Mouse (Mus musculus): ENCODE data around the gene Dapk2. TPM values are rescaled to one million over a fixed set of nuclear protein-coding genes. Genes with fewer than 3 reads are reported as not detected.

The Dapk2 gene
- polyA plus RNA-seq, 2 experiments, result 11.7 to 25.2 TPM

GRCm38 (mm10) chr9:66184572-66184971 lies 26.5 kb downstream of the Dapk2 start:
- Histone ChIP-seq H3K27me3 (ENCODE audit: control insufficient read depth, insufficient read depth, low read length) (no peaks in the 10 kb centered on the region), H3K4me3 (ENCODE audit: insufficient read depth in 1 of 2, low read depth in 2 of 2, low read length in 2 of 2) (no peak overlapping the region), H3K9ac (replicated peaks) (no peak overlapping the region), H3K4me2 (ENCODE audit: low read depth) (no peak overlapping the region), H3K36me3 (replicated peaks; ENCODE audit: control insufficient read depth, insufficient read depth, low read depth) (no peaks in the 10 kb centered on the region), H3K27ac (peak overlapping the region; percentile 98), H3K4me1 (replicated peaks; ENCODE audit: control insufficient read depth in 2 of 2, insufficient read depth in 2 of 2, low read length in 1 of 2) (peaks cover 76 to 77% of the 10 kb centered on the region in 2 experiments), H3K9me3 (ENCODE audit: control insufficient read depth, low read length) (no peaks in the 10 kb centered on the region)
- TF ChIP-seq EP300 (IDR thresholded peaks at IDR 0.05; ENCODE audit: low read depth), result no peak
- TF ChIP-seq CTCF (IDR thresholded peaks at IDR 0.05; ENCODE audit: low read depth), result no peak
- no peak for ATAC-seq (ENCODE audit: insufficient read depth)
- no peak for DNase-seq (ENCODE audit: low read depth in 3 of 3, low spot score in 3 of 3)
- 82% methylated on average over 5 of the region's 5 CpGs for WGBS (ENCODE audit: insufficient replicate concordance)

DNA sequence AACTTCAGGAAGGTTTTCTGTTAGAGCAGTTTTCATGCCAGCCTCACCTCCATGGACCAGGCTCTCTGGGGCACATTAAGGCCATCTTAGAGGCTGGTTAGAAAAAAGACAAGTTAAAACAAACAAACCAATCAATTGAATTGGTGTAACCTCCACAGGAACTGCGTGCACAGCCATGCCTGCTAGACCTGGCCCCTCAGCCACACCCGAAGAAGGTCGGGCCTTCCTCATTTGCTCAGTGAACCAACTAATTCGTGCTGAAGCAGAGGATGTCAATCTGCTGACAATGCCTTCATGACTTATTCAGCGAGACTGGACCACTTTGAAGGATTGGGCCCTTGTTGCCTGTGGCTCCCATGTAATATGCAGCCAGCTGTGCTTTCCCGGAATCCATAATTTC lies 28.4 kb downstream of the Dapk2 start:
- WGBS (ENCODE audit: insufficient replicate concordance), result 17% methylated on average over 6 of the region's 6 CpGs
- peaks cover 57 to 58% of the 10 kb centered on the region in 2 experiments for H3K4me1 ChIP-seq (replicated peaks; ENCODE audit: control insufficient read depth in 2 of 2, insufficient read depth in 2 of 2, low read length in 1 of 2)
- H3K4me3 ChIP-seq (ENCODE audit: insufficient read depth in 1 of 2, low read depth in 2 of 2, low read length in 2 of 2), result no peak overlapping the region
- no peak for ATAC-seq (ENCODE audit: insufficient read depth)
- DNase-seq (ENCODE audit: low read depth in 3 of 3, low spot score in 3 of 3), result peak in 1 of 3 experiments; percentile 39
- peak overlapping the region; percentile 49 for H3K4me2 ChIP-seq (ENCODE audit: low read depth)
- peak overlapping the region; percentile 52 for H3K9ac ChIP-seq (replicated peaks)
- no peaks in the 10 kb centered on the region for H3K36me3 ChIP-seq (replicated peaks; ENCODE audit: control insufficient read depth, insufficient read depth, low read depth)
- no peaks in the 10 kb centered on the region for H3K27me3 ChIP-seq (ENCODE audit: control insufficient read depth, insufficient read depth, low read length)
- H3K9me3 ChIP-seq (ENCODE audit: control insufficient read depth, low read length), result no peaks in the 10 kb centered on the region
- H3K27ac ChIP-seq, result peak overlapping the region; percentile 73
- TF ChIP-seq CTCF (IDR thresholded peaks at IDR 0.05; ENCODE audit: low read depth) (no peak), EP300 (IDR thresholded peaks at IDR 0.05; ENCODE audit: low read depth) (no peak)

- ATAC-seq (ENCODE audit: insufficient read depth) (no peak), DNase-seq (ENCODE audit: low read depth in 3 of 3, low spot score in 3 of 3) (no peak)
- Histone ChIP-seq H3K9ac (replicated peaks) (no peak overlapping the region), H3K4me1 (replicated peaks; ENCODE audit: control insufficient read depth in 2 of 2, insufficient read depth in 2 of 2, low read length in 1 of 2) (peaks cover 49 to 51% of the 10 kb centered on the region in 2 experiments), H3K27ac (no peak overlapping the region), H3K4me2 (ENCODE audit: low read depth) (no peak overlapping the region), H3K27me3 (ENCODE audit: control insufficient read depth, insufficient read depth, low read length) (no peaks in the 10 kb centered on the region), H3K4me3 (ENCODE audit: insufficient read depth in 1 of 2, low read depth in 2 of 2, low read length in 2 of 2) (no peak overlapping the region), H3K9me3 (ENCODE audit: control insufficient read depth, low read length) (no peaks in the 10 kb centered on the region), H3K36me3 (replicated peaks; ENCODE audit: control insufficient read depth, insufficient read depth, low read depth) (no peaks in the 10 kb centered on the region)
- WGBS (ENCODE audit: insufficient replicate concordance), result 73% methylated on average over 1 of the region's 1 CpGs
- TF ChIP-seq EP300 (IDR thresholded peaks at IDR 0.05; ENCODE audit: low read depth), result no peak
- TF ChIP-seq CTCF (IDR thresholded peaks at IDR 0.05; ENCODE audit: low read depth), result peak; percentile 31; the same call in 1 of the 2 replicates
These were observed 31.0 kb downstream of the Dapk2 start for GRCm38 (mm10) chr9:66189026-66189425.

GRCm38 (mm10) chr9:66194003-66194402 lies 36.0 kb downstream of the Dapk2 start:
- ATAC-seq (ENCODE audit: insufficient read depth) (peak; percentile 89), DNase-seq (ENCODE audit: low read depth in 3 of 3, low spot score in 3 of 3) (peak in 1 of 3 experiments; percentile 65)
- Histone ChIP-seq H3K9ac (replicated peaks) (peak overlapping the region; percentile 34), H3K27me3 (ENCODE audit: control insufficient read depth, insufficient read depth, low read length) (no peaks in the 10 kb centered on the region), H3K27ac (peak overlapping the region; percentile 68), H3K9me3 (ENCODE audit: control insufficient read depth, low read length) (no peaks in the 10 kb centered on the region), H3K4me2 (ENCODE audit: low read depth) (peak overlapping the region; percentile 41), H3K4me1 (replicated peaks; ENCODE audit: control insufficient read depth in 2 of 2, insufficient read depth in 2 of 2, low read length in 1 of 2) (peaks cover 28 to 33% of the 10 kb centered on the region in 2 experiments), H3K36me3 (replicated peaks; ENCODE audit: control insufficient read depth, insufficient read depth, low read depth) (no peaks in the 10 kb centered on the region), H3K4me3 (ENCODE audit: insufficient read depth in 1 of 2, low read depth in 2 of 2, low read length in 2 of 2) (no peak overlapping the region)
- TF ChIP-seq CTCF (IDR thresholded peaks at IDR 0.05; ENCODE audit: low read depth) (no peak), EP300 (IDR thresholded peaks at IDR 0.05; ENCODE audit: low read depth) (peak; percentile 90)
- WGBS (ENCODE audit: insufficient replicate concordance), result 13% methylated on average over 3 of the region's 3 CpGs

DNA sequence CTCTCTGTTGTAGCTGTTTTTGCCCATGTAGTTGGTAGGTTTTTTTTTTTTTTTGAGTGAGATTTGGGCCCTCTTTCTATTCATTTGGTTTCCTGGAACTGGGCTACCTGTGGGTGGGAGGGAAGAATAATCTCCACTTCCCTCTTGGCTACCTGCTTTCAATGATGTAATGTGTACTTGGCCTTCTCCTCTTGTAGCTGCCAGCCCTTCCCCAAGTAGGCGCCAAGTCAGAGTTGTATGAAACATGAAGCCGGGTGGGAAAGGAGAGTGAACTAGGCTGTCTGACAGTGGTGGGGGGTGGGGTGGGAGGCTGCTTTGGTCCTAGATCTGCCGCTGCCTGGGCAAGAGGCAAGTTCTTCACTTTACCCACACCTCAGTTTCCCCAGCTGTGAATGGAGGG lies 38.5 kb downstream of the Dapk2 start:
- no peak for ATAC-seq (ENCODE audit: insufficient read depth)

More for the DNA sequence above, 38.5 kb downstream of the Dapk2 start:
- Histone ChIP-seq H3K27ac (no peak overlapping the region), H3K4me1 (replicated peaks; ENCODE audit: control insufficient read depth in 2 of 2, insufficient read depth in 2 of 2, low read length in 1 of 2) (peaks cover 51 to 53% of the 10 kb centered on the region in 2 experiments), H3K36me3 (replicated peaks; ENCODE audit: control insufficient read depth, insufficient read depth, low read depth) (no peaks in the 10 kb centered on the region), H3K4me3 (ENCODE audit: insufficient read depth in 1 of 2, low read depth in 2 of 2, low read length in 2 of 2) (no peak overlapping the region), H3K9ac (replicated peaks) (no peak overlapping the region), H3K4me2 (ENCODE audit: low read depth) (no peak overlapping the region), H3K27me3 (ENCODE audit: control insufficient read depth, insufficient read depth, low read length) (no peaks in the 10 kb centered on the region), H3K9me3 (ENCODE audit: control insufficient read depth, low read length) (no peaks in the 10 kb centered on the region)
- no peak for TF ChIP-seq CTCF (IDR thresholded peaks at IDR 0.05; ENCODE audit: low read depth)
- DNase-seq (ENCODE audit: low read depth in 3 of 3, low spot score in 3 of 3), result no peak
- WGBS (ENCODE audit: insufficient replicate concordance), result 69% methylated on average over 3 of the region's 3 CpGs

Measured in liver, embryonic 14.5 days (tissue).